Mouse (Mus musculus): ENCODE data around the gene Smco2.
"Not testable (repeated sequence)": the region's sequence is repeated elsewhere in the genome, so short reads cannot be mapped to it uniquely, and the experiment has no call there.

The Smco2 gene

GRCm38 (mm10) chr6:146855185-146855584 lies 5.3 kb downstream of the Smco2 start:
- peak; percentile 97 for DNase-seq (ENCODE audit: low read depth, low spot score)

- no peak for DNase-seq (ENCODE audit: low read depth, low spot score)
These were observed 7.5 kb downstream of the Smco2 start for GRCm38 (mm10) chr6:146857386-146857785.

GRCm38 (mm10) chr6:146863154-146863553 lies 13.2 kb downstream of the Smco2 start:
- no peak for DNase-seq (ENCODE audit: low read depth, low spot score)

- DNase-seq (ENCODE audit: low read depth, low spot score) = not testable (repeated sequence)
These were observed 14.5 kb downstream of the Smco2 start for GRCm38 (mm10) chr6:146864370-146864769.

- DNase-seq (ENCODE audit: low read depth, low spot score) = peak; percentile 83
These were observed 15.8 kb downstream of the Smco2 start for GRCm38 (mm10) chr6:146865701-146866100.

- no peak for DNase-seq (ENCODE audit: low read depth, low spot score)
These were observed 22.1 kb downstream of the Smco2 start for GRCm38 (mm10) chr6:146871975-146872374.

- no peak for DNase-seq (ENCODE audit: low read depth, low spot score)
These were observed 24.5 kb downstream of the Smco2 start for GRCm38 (mm10) chr6:146874415-146874814.

GRCm38 (mm10) chr6:146876820-146877219 lies 26.9 kb downstream of the Smco2 start:
- peak; percentile 45 for DNase-seq (ENCODE audit: low read depth, low spot score)

- no peak for DNase-seq (ENCODE audit: low read depth, low spot score)
These were observed 27.6 kb downstream of the Smco2 start for GRCm38 (mm10) chr6:146877425-146878045.

- no peak for DNase-seq (ENCODE audit: low read depth, low spot score)
These were observed 29.0 kb downstream of the Smco2 start for GRCm38 (mm10) chr6:146878926-146879325.

GRCm38 (mm10) chr6:146879856-146880255 lies 30.0 kb downstream of the Smco2 start:
- DNase-seq (ENCODE audit: low read depth, low spot score) = no peak

GRCm38 (mm10) chr6:146880296-146880695 lies 30.4 kb downstream of the Smco2 start:
- DNase-seq (ENCODE audit: low read depth, low spot score) = no peak

GRCm38 (mm10) chr6:146881896-146882770 lies 32.2 kb downstream of the Smco2 start:
- DNase-seq (ENCODE audit: low read depth, low spot score) = no peak

GRCm38 (mm10) chr6:146883426-146883825 lies 33.5 kb downstream of the Smco2 start:
- DNase-seq (ENCODE audit: low read depth, low spot score) = no peak

- no peak for DNase-seq (ENCODE audit: low read depth, low spot score)
These were observed 34.3 kb downstream of the Smco2 start for GRCm38 (mm10) chr6:146884171-146884570.

GRCm38 (mm10) chr6:146884851-146885250 lies 34.9 kb downstream of the Smco2 start:
- no peak for DNase-seq (ENCODE audit: low read depth, low spot score)

GRCm38 (mm10) chr6:146887958-146888659 lies 38.2 kb downstream of the Smco2 start, which contains the start of gene Ppfibp1:
Gene Ppfibp1 (plus strand): TSS chr6:146888487.
- DNase-seq (ENCODE audit: low read depth, low spot score) = peak; percentile 91

- peak; percentile 64 for DNase-seq (ENCODE audit: low read depth, low spot score)
These were observed 39.0 kb downstream of the Smco2 start for GRCm38 (mm10) chr6:146888660-146889490.

GRCm38 (mm10) chr6:146890215-146890614 lies 40.3 kb downstream of the Smco2 start:
- no peak for DNase-seq (ENCODE audit: low read depth, low spot score)

- peak; percentile 18 for DNase-seq (ENCODE audit: low read depth, low spot score)
These were observed 40.7 kb downstream of the Smco2 start for GRCm38 (mm10) chr6:146890633-146891032.

- DNase-seq (ENCODE audit: low read depth, low spot score) = no peak
These were observed 44.0 kb downstream of the Smco2 start for GRCm38 (mm10) chr6:146893890-146894289.
